Mouse (Mus musculus): ENCODE results near the gene Amigo2.

DNA sequence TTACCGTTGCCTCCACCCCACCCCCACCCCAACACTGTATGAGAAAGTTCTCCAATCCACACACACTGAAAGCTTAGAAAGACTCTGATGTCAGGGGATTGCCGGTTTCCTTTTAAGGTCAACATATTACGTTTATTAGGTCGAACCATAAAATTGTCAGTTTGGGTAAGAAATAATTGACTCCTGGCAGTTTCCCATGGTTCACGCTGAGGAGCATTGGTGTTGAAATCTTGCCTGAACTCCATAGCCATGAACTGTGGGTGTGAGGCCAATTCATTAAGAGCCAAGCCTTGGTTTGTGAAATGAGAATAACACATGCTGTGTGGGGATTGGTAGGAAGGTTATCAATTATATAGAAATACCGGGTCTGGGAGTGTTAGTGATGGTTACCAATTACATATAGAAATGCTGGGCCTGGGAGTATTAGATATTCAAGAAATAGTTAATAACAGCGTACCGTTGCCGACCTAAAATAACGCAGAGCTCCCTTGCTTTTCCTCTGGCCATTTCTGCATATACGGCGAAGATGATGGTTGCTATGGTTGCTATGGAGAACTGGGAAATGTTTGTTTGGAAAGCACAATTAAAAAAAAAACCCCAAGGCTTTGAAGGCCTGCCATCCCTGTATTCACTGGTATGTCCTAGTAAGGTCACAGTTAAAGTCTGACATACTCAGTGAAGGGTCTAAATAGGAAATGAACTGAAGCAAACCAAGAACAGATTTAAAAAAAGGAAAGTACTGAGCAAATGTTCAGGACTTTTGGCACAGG lies 28.7 kb upstream of the Amigo2 start:
- no peak for TF ChIP-seq UBTF (IDR thresholded peaks at IDR 0.05; ENCODE audit: borderline replicate concordance, insufficient read depth, low read depth, low read length)
- TF ChIP-seq POLR2A (IDR thresholded peaks at IDR 0.05; ENCODE audit: control insufficient read depth in 1 of 2, insufficient read depth in 1 of 2, low read depth in 1 of 2, low read length in 2 of 2, poor library complexity in 1 of 2) = no peak
- no peak for TF ChIP-seq HCFC1 (IDR thresholded peaks at IDR 0.05; ENCODE audit: low read depth, low read length)
- TF ChIP-seq CHD2 (IDR thresholded peaks at IDR 0.05; ENCODE audit: low read length) = no peak
- no peak for TF ChIP-seq CTCF (IDR thresholded peaks at IDR 0.05 in 2 of 3, conservative IDR thresholded peaks at IDR 0.05 in 1 of 3; ENCODE audit: control insufficient read depth in 1 of 3, insufficient read depth in 1 of 3, low read depth in 2 of 3, low read length in 3 of 3, poor library complexity in 1 of 3, severe bottlenecking in 1 of 3)
- TF ChIP-seq MEF2A (IDR thresholded peaks at IDR 0.05; ENCODE audit: extremely low read depth, insufficient replicate concordance, low read depth, low read length, poor library complexity, severe bottlenecking) = no peak
- no peak for TF ChIP-seq SIN3A (IDR thresholded peaks at IDR 0.05; ENCODE audit: low read length)
- TF ChIP-seq BHLHE40 (IDR thresholded peaks at IDR 0.05; ENCODE audit: borderline replicate concordance, low read depth, low read length) = no peak
- no peak for TF ChIP-seq RCOR1 (IDR thresholded peaks at IDR 0.05; ENCODE audit: low read depth, low read length)
- TF ChIP-seq EP300 (IDR thresholded peaks at IDR 0.05; ENCODE audit: low read depth in 1 of 2, low read length in 2 of 2) = no peak
- TF ChIP-seq USF1 (IDR thresholded peaks at IDR 0.05; ENCODE audit: low read depth, low read length) = no peak
- no peak for TF ChIP-seq MAFK (IDR thresholded peaks at IDR 0.05; ENCODE audit: borderline replicate concordance, low read depth, low read length)

Measured in MEL (cell line).